Mouse (Mus musculus) bone marrow, adult 2 months (tissue): ENCODE measurements around the gene BC005624.

ENCODE experiments used
- CTCF ChIP-seq: fragments of 200-500 bp; IDR thresholded peaks from 2 replicates; pipeline ENCODE4 v1.5.1; 2011; ENCODE audit warnings: low read length, control low read depth; ENCODE audit not compliant: control insufficient read depth, insufficient read depth
- POLR2A ChIP-seq: fragments of 200-500 bp; IDR thresholded peaks from 2 replicates; pipeline ENCODE4 v1.6.1; 2011; ENCODE audit warnings: low read depth, mild to moderate bottlenecking, control low read depth, low read length, borderline replicate concordance; ENCODE audit not compliant: control insufficient read depth

GRCm38 (mm10) chr2:30983024-30983423 is 1.0 kb upstream of the BC005624 start:
- TF ChIP-seq POLR2A (no peak), CTCF (no peak)
